Mouse (Mus musculus) bone marrow macrophage, adult 2 months (primary cell): ENCODE measurements at regions not wholly inside any gene's neighbourhood (a gene's known extent, or its start where the extent isn't known, plus 50 kb on each side); places are given as distances from the start of the nearest gene placed in this dataset.

Source experiments
- H3K27ac ChIP-seq: 2 replicates; pipeline ENCODE4 v1.5.1; 2012; ENCODE audit warnings: low read depth, low read length; ENCODE audit not compliant: insufficient read depth
- H3K4me1 ChIP-seq: 2 replicates; pipeline ENCODE4 v1.6.1; 2012; ENCODE audit warnings: low read length; ENCODE audit not compliant: control insufficient read depth, insufficient read depth
- H3K4me3 ChIP-seq: 2 replicates; pipeline ENCODE4 v1.5.1; 2012; ENCODE audit warnings: mild to moderate bottlenecking, low read length, moderate library complexity; ENCODE audit not compliant: insufficient read depth
- CTCF ChIP-seq: IDR thresholded peaks from 2 replicates; pipeline ENCODE4 v1.5.1; 2012; ENCODE audit warnings: low read depth, mild to moderate bottlenecking, low read length, moderate library complexity
- POLR2A ChIP-seq: IDR thresholded peaks from 2 replicates; pipeline ENCODE4 v1.6.1; 2012; ENCODE audit warnings: mild to moderate bottlenecking, low read depth, low read length, borderline replicate concordance

DNA sequence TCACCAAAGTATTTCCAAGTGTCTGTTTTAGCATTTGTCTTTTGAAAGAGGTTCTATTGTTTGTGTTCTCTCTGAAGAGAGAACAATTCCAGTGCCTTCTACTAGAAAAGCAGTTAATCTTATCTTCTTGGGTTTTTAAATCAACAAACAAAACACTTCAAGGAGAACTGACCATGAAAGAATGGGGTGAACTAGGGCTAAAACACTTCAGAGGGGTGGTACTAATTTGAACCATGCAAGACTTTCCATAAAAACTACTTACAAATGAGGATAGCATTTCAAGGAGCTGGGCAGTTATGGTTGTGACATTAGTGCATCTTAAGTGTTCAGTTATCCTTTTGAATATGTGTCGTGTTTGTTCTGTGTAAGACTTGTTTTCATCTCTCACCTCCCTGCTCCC is 64.5 kb upstream of the Cav2 start:
- H3K4me1 ChIP-seq: peaks cover 7% of the 10 kb centered on the region; the same call in 1 of the 2 replicates
- no peak overlapping the region for H3K4me3 ChIP-seq
- TF ChIP-seq CTCF (no peak), POLR2A (no peak)
- H3K27ac ChIP-seq: no peak overlapping the region

DNA sequence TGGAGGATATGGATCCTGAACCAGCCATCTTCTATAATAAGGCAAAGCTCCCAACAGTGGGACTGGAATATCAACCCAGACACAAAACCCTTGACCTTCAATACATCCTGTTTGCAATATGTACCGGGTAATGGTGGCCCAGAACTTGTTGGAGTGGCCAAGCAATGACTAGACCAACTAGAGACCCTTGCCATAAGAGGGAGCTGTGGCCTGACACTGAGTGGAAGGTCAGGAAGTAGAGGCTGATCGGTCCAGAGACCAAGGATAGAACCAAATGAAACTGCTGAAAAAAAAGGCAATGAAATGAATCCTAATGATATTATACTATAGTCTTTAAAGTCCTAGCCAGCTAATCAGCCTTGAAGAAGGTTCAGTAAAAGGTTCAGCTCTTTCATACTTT is 57.2 kb upstream of the Cav2 start:
- no peak overlapping the region for H3K27ac ChIP-seq
- H3K4me3 ChIP-seq: no peak overlapping the region
- no peak for TF ChIP-seq POLR2A
- no peak for TF ChIP-seq CTCF
- H3K4me1 ChIP-seq: peaks cover 6% of the 10 kb centered on the region

DNA sequence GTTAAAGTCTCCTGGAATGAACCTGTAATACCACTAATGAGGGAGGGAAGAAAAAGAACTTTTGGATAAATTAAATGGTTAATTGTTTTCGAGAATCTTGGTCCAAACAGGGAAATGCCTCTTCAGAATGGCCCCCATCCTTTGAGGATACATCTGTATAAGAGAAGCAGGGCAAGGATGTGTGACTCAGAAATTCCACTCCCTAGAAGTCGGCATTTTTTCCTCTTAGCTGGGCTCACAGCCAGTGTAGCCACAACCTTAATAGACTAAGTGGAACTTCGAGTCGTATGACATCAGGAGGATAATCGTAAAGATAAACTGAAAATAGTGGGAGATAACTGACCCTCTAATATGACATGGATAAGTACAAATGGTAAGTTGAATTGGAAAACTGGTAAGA is 56.1 kb upstream of the Cav2 start:
- H3K4me1 ChIP-seq: peaks cover 6% of the 10 kb centered on the region
- TF ChIP-seq POLR2A (no peak), CTCF (no peak)
- no peak overlapping the region for H3K4me3 ChIP-seq
- no peak overlapping the region for H3K27ac ChIP-seq

DNA sequence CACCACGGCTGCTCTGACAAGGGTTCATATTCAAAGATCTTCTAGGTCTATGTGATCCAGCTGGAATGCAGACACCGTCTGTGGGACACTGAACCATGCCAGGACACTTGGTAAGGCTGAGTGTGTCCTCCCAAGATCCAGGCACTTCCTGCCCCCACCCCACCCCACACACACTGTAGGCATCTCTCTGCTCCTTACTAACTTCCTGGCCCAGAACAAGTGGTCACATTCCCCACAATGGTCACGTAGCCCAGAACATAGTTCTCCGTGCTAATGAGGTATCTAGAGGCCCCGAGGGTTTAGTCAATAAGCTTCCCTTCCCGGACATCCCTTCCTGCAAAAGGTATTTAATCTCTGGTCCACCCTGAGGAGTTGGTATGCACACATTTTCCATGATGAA is 54.5 kb upstream of the Cav2 start:
- H3K27ac ChIP-seq: no peak overlapping the region
- TF ChIP-seq CTCF (no peak), POLR2A (no peak)
- no peak overlapping the region for H3K4me3 ChIP-seq
- H3K4me1 ChIP-seq: peaks cover 2% of the 10 kb centered on the region; the same call in 1 of the 2 replicates
